32 mouse cellular contexts compared by ENCODE assay signal in genomic region chr8:104268937-104269440, GRCm38 (mm10). TPM values are rescaled to one million over a fixed set of nuclear protein-coding genes. Genes with fewer than 3 reads are reported as not detected.
DNase-seq lines count a peak whose midpoint lies in the region; ATAC-seq and TF ChIP-seq lines count a peak whose summit lies in the region.
"Had no signal": no experiment of that assay in that cellular context is flagged by ENCODE, and none has a peak within 500 bp of the region (broad histone marks: within the 10 kb centered on the region; RNA-seq: fewer than 3 reads in every experiment).

No protein-coding gene starts in this region.

- no peaks in the 10 kb centered on the region for H3K27me3 ChIP-seq in heart, embryonic 10.5 days (ENCODE audit: insufficient read depth, poor library complexity, severe bottlenecking)
- H3K27me3 ChIP-seq in stomach, embryonic 16.5 days (ENCODE audit: control insufficient read depth, insufficient read depth, low read length): no peaks in the 10 kb centered on the region
- H3K27me3 ChIP-seq: embryonic facial prominence, embryonic 12.5 days; embryonic facial prominence, embryonic 15.5 days; heart, embryonic 13.5 days; hindbrain, embryonic 13.5 days had no signal

- H3K4me2 ChIP-seq in stomach, embryonic 16.5 days (ENCODE audit: low read depth, low read length): no peak overlapping the region
- H3K4me2 ChIP-seq: embryonic facial prominence, embryonic 12.5 days; embryonic facial prominence, embryonic 15.5 days; heart, embryonic 13.5 days; hindbrain, embryonic 13.5 days had no signal

- peak; percentile 63 for DNase-seq in heart, embryonic 10.5 days (ENCODE audit: low spot score)
- no peak for DNase-seq in heart, postnatal 25 days (ENCODE audit: low spot score)
- DNase-seq in left cerebral cortex, postnatal 4 days: peak; percentile 57
- DNase-seq in left cerebral cortex, adult 18-20 months (ENCODE audit: low spot score in 2 of 2): no peak
- peak; percentile 8 for DNase-seq in brain, embryonic 14.5 days (ENCODE audit: low read depth)
- DNase-seq in urinary bladder, postnatal 36 days (ENCODE audit: low spot score in 2 of 2): no peak
- DNase-seq: adrenal gland, adult 2 months; adrenal gland, postnatal 14 days; cerebellum, adult 11-12 months; cerebellum, adult 8-10 months; forebrain, postnatal 0 days; gastrocnemius, postnatal 25 days; heart, postnatal 36 days had no signal

- intact Hi-C loops in heart, postnatal 25 days (cut with DNase I): no loop called here
- intact Hi-C loops in left cerebral cortex, postnatal 4 days (cut with DNase I): no loop called here

- WGBS in heart, embryonic 10.5 days: 80% methylated on average over 6 of the region's 6 CpGs
- WGBS in stomach, embryonic 16.5 days: 79% methylated on average over 6 of the region's 6 CpGs

- TF ChIP-seq CTCF in brain, embryonic 14.5 days (IDR thresholded peaks at IDR 0.05; ENCODE audit: borderline replicate concordance, extremely low read depth, insufficient read depth, insufficient read length): no peak

- no peak overlapping the region for H3K9ac ChIP-seq in stomach, embryonic 16.5 days (ENCODE audit: low read length)
- H3K9ac ChIP-seq: embryonic facial prominence, embryonic 12.5 days; embryonic facial prominence, embryonic 15.5 days; forebrain, postnatal 0 days; heart, embryonic 13.5 days; hindbrain, embryonic 13.5 days had no signal

- no peaks in the 10 kb centered on the region for H3K4me1 ChIP-seq in heart, embryonic 10.5 days
- no peaks in the 10 kb centered on the region for H3K4me1 ChIP-seq in stomach, embryonic 16.5 days (ENCODE audit: control insufficient read depth, insufficient read depth, low read length)
- H3K4me1 ChIP-seq: embryonic facial prominence, embryonic 12.5 days; embryonic facial prominence, embryonic 15.5 days; heart, embryonic 13.5 days; hindbrain, embryonic 10.5 days; hindbrain, embryonic 13.5 days had no signal

- peaks cover 9% of the 10 kb centered on the region for H3K36me3 ChIP-seq in heart, embryonic 10.5 days
- no peaks in the 10 kb centered on the region for H3K36me3 ChIP-seq in stomach, embryonic 16.5 days (ENCODE audit: control insufficient read depth, insufficient read depth, low read length)

- no peak overlapping the region for H3K4me3 ChIP-seq in heart, embryonic 10.5 days
- H3K4me3 ChIP-seq in stomach, embryonic 16.5 days (replicated peaks; ENCODE audit: low read length): no peak overlapping the region
- H3K4me3 ChIP-seq: embryonic facial prominence, embryonic 12.5 days; embryonic facial prominence, embryonic 15.5 days; heart, embryonic 13.5 days; hindbrain, embryonic 10.5 days; hindbrain, embryonic 13.5 days had no signal

- H3K9me3 ChIP-seq in heart, embryonic 10.5 days: no peaks in the 10 kb centered on the region
- H3K9me3 ChIP-seq in stomach, embryonic 16.5 days (replicated peaks; ENCODE audit: control insufficient read depth, low read length): no peaks in the 10 kb centered on the region
- H3K9me3 ChIP-seq: embryonic facial prominence, embryonic 12.5 days; embryonic facial prominence, embryonic 15.5 days; heart, embryonic 13.5 days; hindbrain, embryonic 10.5 days; hindbrain, embryonic 13.5 days had no signal

- no peak for TF ChIP-seq POLR2A in brain, embryonic 14.5 days (IDR thresholded peaks at IDR 0.05; ENCODE audit: borderline replicate concordance, extremely low read depth, insufficient read depth, insufficient read length, poor library complexity, severe bottlenecking)

- 0 out of 2 replicates have a peak, but pooled peaks have one; percentile 21 for ATAC-seq in stomach, embryonic 16.5 days (ENCODE audit: insufficient read depth, low FRiP score)
- ATAC-seq: CD4-positive, CD25-positive, alpha-beta regulatory T cell, adult 4 months; forebrain, embryonic 14.5 days; forebrain, postnatal 0 days had no signal

- no peak overlapping the region for H3K27ac ChIP-seq in heart, embryonic 10.5 days
- no peak overlapping the region for H3K27ac ChIP-seq in stomach, embryonic 16.5 days (ENCODE audit: low read length)
- H3K27ac ChIP-seq: embryonic facial prominence, embryonic 12.5 days; embryonic facial prominence, embryonic 15.5 days; heart, embryonic 13.5 days; hindbrain, embryonic 10.5 days; hindbrain, embryonic 13.5 days had no signal

RNA-seq across cellular contexts. Expression of gene Cklf, which starts 18.3 kb away (rescaled TPM):
- 31.1 and 36.2 TPM in 2 replicates for polyA plus RNA-seq in heart, embryonic 10.5 days (2016; fragmentation: Nextera tagmentation; extraction: Ambion mirVana)
- 1 to 10 TPM; 4.7 to 5.0 TPM for total RNA-seq in heart, postnatal 25 days (2021)
- 10 to 100 TPM; 20.6 to 27.9 TPM for total RNA-seq in left cerebral cortex, postnatal 4 days (2021)
- total RNA-seq in left cerebral cortex, adult 18-20 months (2021): 1 to 10 TPM; 5.7 to 8.5 TPM
- polyA plus RNA-seq in brain, embryonic 14.5 days (2012; rRNA removed): 36.0 and 52.4 TPM in 2 replicates
- 34.4 and 38.7 TPM in 2 replicates for polyA plus RNA-seq in stomach, embryonic 16.5 days (2015; fragmentation: Nextera tagmentation; extraction: Ambion mirVana)

RNA-seq across cellular contexts. Expression of gene Tk2, which starts 20.6 kb away (rescaled TPM):
- polyA plus RNA-seq in heart, embryonic 10.5 days (2016; fragmentation: Nextera tagmentation; extraction: Ambion mirVana): 13.0 and 17.3 TPM in 2 replicates
- 1 to 10 TPM; 7.1 to 7.3 TPM for total RNA-seq in heart, postnatal 25 days (2021)
- 10 to 100 TPM; 46.7 to 47.5 TPM for total RNA-seq in left cerebral cortex, postnatal 4 days (2021)
- 10 to 100 TPM; 39.3 to 41.4 TPM for total RNA-seq in left cerebral cortex, adult 18-20 months (2021)
- 41.2 and 42.7 TPM in 2 replicates for polyA plus RNA-seq in brain, embryonic 14.5 days (2012; rRNA removed)
- polyA plus RNA-seq in stomach, embryonic 16.5 days (2015; fragmentation: Nextera tagmentation; extraction: Ambion mirVana): 15.1 and 16.5 TPM in 2 replicates

RNA-seq across cellular contexts. Expression of gene Cmtm2a, which starts 24.0 kb away (rescaled TPM):
- polyA plus RNA-seq in heart, embryonic 10.5 days (2016; fragmentation: Nextera tagmentation; extraction: Ambion mirVana): not detected in 2 replicates
- not detected for total RNA-seq in heart, postnatal 25 days (2021)
- total RNA-seq in left cerebral cortex, postnatal 4 days (2021): not detected
- total RNA-seq in left cerebral cortex, adult 18-20 months (2021): not detected
- polyA plus RNA-seq in brain, embryonic 14.5 days (2012; rRNA removed): not detected in 2 replicates
- polyA plus RNA-seq in stomach, embryonic 16.5 days (2015; fragmentation: Nextera tagmentation; extraction: Ambion mirVana): not detected in 2 replicates
- total RNA-seq: adrenal gland, postnatal 4 days; common myeloid progenitor, adult 5-6 weeks; gastrocnemius, adult 8-10 months; gastrocnemius, postnatal 25 days; heart, adult 8-10 months; heart, postnatal 36 days; MEL had no signal
- polyA plus RNA-seq: C2C12; embryonic facial prominence, embryonic 12.5 days; embryonic facial prominence, embryonic 15.5 days; forebrain, embryonic 11.5 days; forebrain, embryonic 14.5 days; heart, embryonic 13.5 days; heart, postnatal 0 days; hindbrain, embryonic 10.5 days; hindbrain, embryonic 13.5 days; intestine, embryonic 14.5 days; intestine, postnatal 0 days had no signal

RNA-seq across cellular contexts. Expression of gene Gm45711, which starts 40.9 kb away (rescaled TPM):
- polyA plus RNA-seq in heart, embryonic 10.5 days (2016; fragmentation: Nextera tagmentation; extraction: Ambion mirVana): not detected in 2 replicates
- total RNA-seq in heart, postnatal 25 days (2021): not detected
- total RNA-seq in left cerebral cortex, postnatal 4 days (2021): not detected
- total RNA-seq in left cerebral cortex, adult 18-20 months (2021): not detected
- not detected in 2 replicates for polyA plus RNA-seq in brain, embryonic 14.5 days (2012; rRNA removed)
- polyA plus RNA-seq in stomach, embryonic 16.5 days (2015; fragmentation: Nextera tagmentation; extraction: Ambion mirVana): not detected in 2 replicates
- total RNA-seq: adrenal gland, postnatal 14 days; adrenal gland, postnatal 4 days; common myeloid progenitor, adult 5-6 weeks; forebrain, postnatal 0 days; gastrocnemius, adult 8-10 months; gastrocnemius, postnatal 25 days; heart, adult 8-10 months; heart, postnatal 36 days; MEL had no signal
- polyA plus RNA-seq: C2C12; CD4-positive, CD25-positive, alpha-beta regulatory T cell, adult 4 months; embryonic facial prominence, embryonic 12.5 days; embryonic facial prominence, embryonic 15.5 days; forebrain, embryonic 11.5 days; forebrain, embryonic 14.5 days; forebrain, postnatal 0 days; gonadal fat pad, adult 2 months; heart, embryonic 13.5 days; heart, postnatal 0 days; hindbrain, embryonic 10.5 days; hindbrain, embryonic 13.5 days; intestine, embryonic 14.5 days; intestine, postnatal 0 days had no signal

RNA-seq across cellular contexts. Expression of gene Cmtm1, which starts 41.0 kb away (rescaled TPM):
- polyA plus RNA-seq in heart, embryonic 10.5 days (2016; fragmentation: Nextera tagmentation; extraction: Ambion mirVana): not detected in 2 replicates
- not detected for total RNA-seq in heart, postnatal 25 days (2021)
- total RNA-seq in left cerebral cortex, postnatal 4 days (2021): not detected
- not detected for total RNA-seq in left cerebral cortex, adult 18-20 months (2021)
- 0.08 TPM in 1 of 2 replicates, not detected in the other for polyA plus RNA-seq in brain, embryonic 14.5 days (2012; rRNA removed)
- polyA plus RNA-seq in stomach, embryonic 16.5 days (2015; fragmentation: Nextera tagmentation; extraction: Ambion mirVana): not detected in 2 replicates
- total RNA-seq: adrenal gland, postnatal 14 days; adrenal gland, postnatal 4 days; common myeloid progenitor, adult 5-6 weeks; forebrain, postnatal 0 days; gastrocnemius, adult 8-10 months; gastrocnemius, postnatal 25 days; heart, postnatal 36 days; MEL had no signal
- polyA plus RNA-seq: adrenal gland, adult 2 months; C2C12; CD4-positive, CD25-positive, alpha-beta regulatory T cell, adult 4 months; embryonic facial prominence, embryonic 12.5 days; embryonic facial prominence, embryonic 15.5 days; forebrain, embryonic 11.5 days; forebrain, embryonic 14.5 days; forebrain, postnatal 0 days; gonadal fat pad, adult 2 months; heart, embryonic 13.5 days; heart, postnatal 0 days; hindbrain, embryonic 10.5 days; hindbrain, embryonic 13.5 days; intestine, embryonic 14.5 days; intestine, postnatal 0 days had no signal

Comparison
In these comparisons a context has a peak if more than half of its experiments do, and no peak if none do; other contexts are left out.
1. DNase-seq: peak in heart, embryonic 10.5 days (single experiment), left cerebral cortex, postnatal 4 days (single experiment) and brain, embryonic 14.5 days (single experiment); none in heart, postnatal 25 days (single experiment), left cerebral cortex, adult 18-20 months (0 of 2) and urinary bladder, postnatal 36 days (0 of 2).
2. RNA of gene Tk2, which starts 20.6 kb away (total RNA-seq): 46.7 to 47.5 TPM in left cerebral cortex, postnatal 4 days and 39.3 to 41.4 TPM in left cerebral cortex, adult 18-20 months; 7.1 to 7.3 TPM in heart, postnatal 25 days; every median in the first group is over 4 times any median in the second.